Mouse (Mus musculus): Measurements from ENCODE around the gene Sufu.

The Sufu gene

DNA sequence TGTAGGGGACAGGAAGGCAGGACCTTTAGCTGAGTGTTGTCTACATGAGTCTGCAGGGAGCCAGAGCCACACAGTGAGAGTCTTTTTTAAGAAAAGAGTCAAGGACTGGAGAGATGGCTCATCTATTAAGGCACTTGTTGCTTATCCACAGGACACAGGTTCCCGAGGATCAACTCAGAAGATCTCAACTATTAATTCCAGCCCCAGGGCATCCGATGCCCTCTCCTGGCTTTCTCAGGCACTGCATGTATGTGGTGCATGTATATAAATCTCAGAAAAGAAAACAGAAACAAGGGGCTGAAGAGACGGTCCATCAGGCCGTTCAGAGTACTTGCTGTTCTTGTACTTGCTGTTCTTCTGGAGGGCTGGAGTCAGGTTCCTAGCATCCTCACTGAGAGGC, 4.7 kb upstream of the Sufu start:
- in situ Hi-C loops (cut with MboI, MseI), result no loop called here

DNA sequence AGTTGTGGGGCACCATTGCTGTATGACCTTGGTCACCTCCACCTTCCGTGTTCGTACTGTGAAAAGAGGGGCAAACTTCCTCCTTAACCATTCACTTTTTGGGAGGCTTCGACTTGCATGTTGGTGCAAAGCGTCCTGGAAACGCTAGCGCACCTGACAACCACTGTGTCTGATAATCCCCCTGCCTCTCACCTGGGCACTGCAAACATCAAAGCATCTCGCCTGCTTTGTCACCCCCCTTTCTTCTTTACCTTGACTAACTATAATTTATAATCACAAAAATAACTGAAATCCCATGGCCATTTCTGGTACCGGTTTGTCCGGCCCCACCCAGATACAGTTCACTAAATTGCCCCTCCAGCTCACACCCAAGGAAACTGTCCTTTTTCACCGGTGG, 2.0 kb upstream of the Sufu start:
- in situ Hi-C loops (cut with MboI, MseI), result no loop called here

DNA sequence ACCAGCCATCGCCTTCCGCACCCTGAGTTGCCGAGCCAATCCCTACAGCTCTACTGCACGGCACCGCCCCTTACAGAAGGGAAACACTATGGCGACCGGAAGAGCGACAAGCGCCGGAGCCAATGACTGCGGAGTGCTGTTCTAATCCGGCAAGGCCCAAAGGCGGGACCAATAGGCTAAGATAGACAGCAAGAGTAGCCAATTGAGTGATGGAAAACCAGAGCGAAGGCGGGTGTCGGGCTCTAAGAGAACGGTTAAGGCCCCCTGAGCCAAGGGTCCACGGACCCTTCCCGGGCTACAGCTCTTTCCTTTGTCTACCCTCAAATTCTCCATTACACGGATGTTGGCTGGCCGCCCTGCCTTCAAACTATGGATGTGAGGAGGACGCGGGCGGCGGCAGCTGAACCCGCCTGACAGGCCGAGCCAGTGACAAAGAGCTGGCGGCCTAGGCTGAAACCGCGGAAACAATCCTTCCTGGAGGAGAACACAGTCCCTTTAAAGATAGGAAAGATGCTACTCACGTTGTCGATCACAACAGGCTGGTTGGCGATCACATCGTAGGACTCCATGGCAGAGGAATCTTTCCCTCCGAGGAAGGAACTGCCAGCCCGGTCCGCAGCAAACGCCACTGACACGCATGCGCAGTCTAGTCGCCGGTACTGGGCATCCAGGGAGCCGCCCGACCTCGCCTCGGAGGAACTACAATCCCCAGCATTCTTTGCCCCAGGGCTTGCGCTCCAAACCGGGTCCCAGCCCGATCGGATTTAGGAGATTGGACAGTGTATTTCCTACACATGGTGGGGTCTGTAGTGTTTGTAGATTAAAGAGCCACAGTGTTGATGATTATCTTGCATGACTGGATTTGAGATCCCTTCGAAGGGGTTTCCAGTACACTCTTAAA, 1.3 kb upstream of the Sufu start, which contains the start of gene Actr1a:
TSS of gene Actr1a (minus strand) at position 640 of the 901 bp plus-strand sequence.
- in situ Hi-C loops (cut with MboI, MseI), result no loop called here

DNA sequence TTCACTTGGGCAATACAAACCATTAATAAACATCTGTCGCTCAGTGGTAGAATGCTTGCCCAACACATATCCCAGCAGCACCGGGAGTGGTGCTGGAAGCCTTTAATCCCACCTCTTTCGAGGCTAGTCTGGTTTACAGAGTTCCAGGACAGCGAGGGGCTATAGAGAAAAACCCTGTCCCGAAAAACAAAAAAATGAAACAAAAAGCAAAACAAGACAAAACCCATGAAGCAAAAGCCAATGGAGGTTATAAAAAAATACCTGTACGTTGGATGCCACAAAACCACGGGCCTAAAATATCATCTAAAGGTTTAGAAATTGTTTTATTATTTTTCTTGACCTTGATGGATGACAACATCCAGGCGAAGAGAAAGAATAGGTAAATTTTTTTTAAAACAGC, 587 bp upstream of the Sufu start:
- in situ Hi-C loops (cut with MboI, MseI), result no loop called here

DNA sequence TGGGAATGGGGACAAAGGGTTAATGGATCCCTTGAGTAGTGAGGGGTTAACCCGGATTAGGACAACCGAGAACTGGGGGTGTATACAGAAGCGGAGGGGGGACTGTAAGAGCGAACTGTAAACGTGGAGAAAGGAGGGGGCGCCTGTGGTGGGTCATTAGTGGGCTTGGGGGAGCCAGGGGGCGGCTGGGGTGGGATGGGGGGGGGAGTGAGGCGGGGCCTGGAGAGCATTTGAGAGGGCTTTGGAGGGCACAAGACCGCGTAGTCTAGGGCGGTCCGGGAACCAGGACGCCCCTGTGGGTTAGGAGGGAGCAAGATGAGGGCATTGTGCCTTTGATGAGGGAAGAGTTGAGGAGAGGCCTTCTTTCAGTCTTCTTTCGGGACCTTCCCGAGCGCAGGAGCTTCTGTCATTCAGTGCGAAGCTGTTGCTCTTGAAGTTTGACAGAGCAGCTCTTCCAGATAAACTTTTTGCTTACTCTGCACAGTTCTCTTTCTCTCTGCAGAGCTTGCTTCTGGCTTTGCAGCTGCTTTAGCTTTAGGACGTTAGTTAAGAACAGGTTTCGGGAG, 823 bp downstream of the Sufu start:
- in situ Hi-C loops (cut with MboI, MseI), result no loop called here

DNA sequence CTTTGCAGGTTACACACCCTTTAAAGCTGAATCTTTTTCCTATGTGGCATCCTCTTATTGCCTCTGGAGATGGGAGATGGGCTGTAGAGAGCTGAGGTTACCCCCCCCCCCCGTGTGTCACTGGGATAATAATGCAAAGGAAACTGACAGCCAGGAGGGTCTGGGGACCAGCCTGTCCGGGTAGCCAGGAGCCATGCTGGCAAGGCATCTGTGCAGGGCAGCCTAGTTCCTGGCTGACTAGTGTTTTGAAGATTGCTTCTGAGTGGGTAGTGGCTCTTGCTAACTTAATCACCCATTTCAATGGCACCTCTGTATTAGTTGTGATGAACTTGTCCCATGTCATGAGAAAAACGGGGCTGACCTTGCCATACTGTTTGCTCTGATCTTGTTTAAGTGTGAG, 1.7 kb downstream of the Sufu start:
- in situ Hi-C loops (cut with MboI, MseI), result no loop called here

DNA sequence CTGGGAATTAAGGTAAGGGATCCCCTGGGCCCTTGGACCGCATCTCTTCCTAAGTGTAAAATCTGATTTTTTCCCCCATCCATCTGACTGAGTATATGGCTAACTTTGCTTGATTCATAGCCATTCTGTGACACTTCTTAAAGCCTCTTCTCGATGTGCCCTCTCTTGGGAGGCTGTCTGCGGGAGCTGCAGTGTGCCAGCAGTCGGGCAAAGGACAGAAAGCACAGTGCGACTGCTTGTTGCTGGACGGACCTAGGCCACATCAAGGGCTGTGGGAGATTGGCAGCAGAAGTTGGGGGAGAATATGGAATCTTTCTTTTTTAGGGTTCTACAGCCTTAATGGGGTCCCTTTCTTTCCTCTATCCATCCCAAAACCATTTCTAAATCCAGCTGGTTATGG, 2.7 kb downstream of the Sufu start:
- in situ Hi-C loops (cut with MboI, MseI), result no loop called here

DNA sequence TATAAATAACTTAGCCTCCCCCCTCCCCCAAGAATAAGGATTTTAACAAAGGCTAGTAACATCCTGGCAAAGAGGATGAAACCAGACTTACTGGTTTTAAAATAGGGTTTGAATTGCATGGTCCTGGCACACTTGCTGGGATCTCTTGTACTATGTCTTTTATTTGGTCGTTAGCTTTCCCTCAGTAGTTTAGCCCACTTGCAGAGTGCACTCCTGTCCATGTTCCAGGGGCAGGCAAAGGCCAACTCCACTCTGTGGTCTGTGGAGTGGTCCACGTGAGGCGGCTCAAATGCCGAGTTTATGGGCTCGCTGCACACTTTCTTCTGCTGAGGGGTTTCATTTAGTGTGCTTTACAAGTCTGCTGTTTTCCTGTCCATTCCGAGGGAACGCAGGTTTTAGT, 3.2 kb downstream of the Sufu start:
- in situ Hi-C loops (cut with MboI, MseI), result loop anchor here (5.0 kb wide), 1 partner anchor 47 kb away; no protein-coding TSS in a partner anchor

DNA sequence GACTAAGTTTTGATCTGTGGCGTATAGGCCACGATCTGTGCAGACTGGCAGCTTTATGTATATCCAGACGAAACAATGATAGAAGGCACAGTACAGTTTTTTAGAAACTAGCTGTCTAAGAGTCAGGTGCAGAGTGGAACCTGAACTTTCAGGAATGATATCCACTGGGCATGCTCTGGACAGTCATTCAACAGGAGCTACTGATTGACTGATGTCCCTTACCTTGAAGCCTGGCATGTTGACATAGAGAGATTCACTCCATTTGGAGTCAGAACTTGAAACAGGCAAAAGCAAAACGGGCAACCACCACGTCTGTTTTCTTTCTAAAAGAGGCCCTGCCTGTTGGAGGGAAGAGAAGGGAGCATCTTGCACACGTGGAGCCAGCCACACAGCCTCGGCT, 3.9 kb downstream of the Sufu start:
- in situ Hi-C loops (cut with MboI, MseI), result loop anchor here (5.0 kb wide), 1 partner anchor 47 kb away; no protein-coding TSS in a partner anchor

DNA sequence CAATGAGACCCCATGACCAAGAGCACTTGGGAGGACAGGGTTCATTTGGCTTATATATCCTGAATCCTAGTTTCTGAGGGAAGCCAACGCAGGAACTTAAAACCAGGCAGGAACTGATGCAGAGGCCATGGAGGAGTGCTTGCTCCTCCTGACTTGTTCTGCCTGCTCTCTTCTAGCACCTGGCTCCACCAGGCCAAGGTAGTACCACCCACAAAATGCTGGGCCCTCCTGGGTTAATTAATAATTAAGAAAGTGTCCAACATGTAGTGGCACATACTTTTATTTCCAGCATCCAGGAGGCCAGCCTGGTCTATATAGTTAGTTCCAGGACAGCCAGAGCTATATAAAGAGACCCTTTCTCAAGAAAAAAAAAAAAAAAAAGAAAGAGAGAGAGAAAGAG, 7.3 kb downstream of the Sufu start:
- in situ Hi-C loops (cut with MboI, MseI), result loop anchor here (5.0 kb wide), 1 partner anchor 43 kb away; no protein-coding TSS in a partner anchor

DNA sequence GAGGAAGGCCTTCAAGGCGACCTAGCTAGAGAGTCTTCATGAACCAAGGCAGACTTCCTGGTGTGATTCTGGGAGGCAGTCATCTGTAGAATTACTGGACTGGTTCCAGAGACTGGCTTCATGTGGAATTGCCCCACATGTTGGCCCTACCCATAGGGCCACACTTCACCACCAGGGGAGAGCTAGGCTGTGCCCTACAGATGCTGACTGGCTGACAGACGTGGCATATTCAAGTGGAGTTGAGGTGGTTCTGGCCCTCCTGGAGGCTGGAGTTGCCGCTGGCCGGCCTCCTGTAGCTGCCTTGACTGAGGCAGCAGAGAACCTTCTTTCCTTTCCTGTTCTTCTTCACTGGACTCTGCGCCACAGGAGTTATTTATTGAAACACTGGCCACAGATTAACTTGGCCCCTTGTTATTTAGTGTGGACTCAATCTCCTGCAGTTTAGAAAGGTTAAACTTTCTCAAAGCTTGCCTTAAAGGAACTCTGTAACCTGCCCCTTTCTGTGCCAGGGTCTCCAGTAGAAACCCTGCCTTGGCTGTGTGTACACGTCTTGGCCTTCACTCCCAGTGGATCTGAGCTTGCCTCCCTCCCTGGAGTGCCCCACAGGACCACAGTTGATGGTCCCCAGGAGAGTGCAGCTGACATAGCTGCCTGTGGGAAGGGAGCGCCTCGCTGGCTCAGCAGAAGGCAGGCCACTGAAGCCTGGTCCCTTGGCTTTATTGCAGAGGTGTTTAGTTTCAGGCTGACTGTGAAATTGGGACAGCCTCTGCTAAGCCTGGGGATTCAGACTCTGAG, 10.1 kb downstream of the Sufu start:
- in situ Hi-C loops (cut with MboI, MseI), result no loop called here

DNA sequence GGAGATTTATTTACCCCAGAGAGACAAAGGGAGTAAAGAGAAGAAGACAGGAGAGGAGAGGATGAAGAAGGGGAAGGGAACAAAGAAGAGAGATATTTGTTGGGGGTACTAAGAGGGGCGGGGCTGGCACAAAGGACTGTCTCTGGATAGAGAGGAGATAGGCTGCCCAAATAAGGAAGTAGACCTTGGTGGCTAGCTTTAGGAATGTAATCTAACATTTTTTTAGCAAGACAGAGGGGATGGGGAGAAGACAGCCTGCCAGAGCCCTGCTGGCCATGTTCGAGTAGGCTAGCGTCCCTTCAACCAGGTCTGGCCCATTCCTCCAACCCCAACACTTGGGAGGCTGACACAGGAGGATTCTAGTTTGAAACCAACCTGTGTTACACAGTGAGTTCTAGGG, 12.8 kb downstream of the Sufu start:
- in situ Hi-C loops (cut with MboI, MseI), result no loop called here

DNA sequence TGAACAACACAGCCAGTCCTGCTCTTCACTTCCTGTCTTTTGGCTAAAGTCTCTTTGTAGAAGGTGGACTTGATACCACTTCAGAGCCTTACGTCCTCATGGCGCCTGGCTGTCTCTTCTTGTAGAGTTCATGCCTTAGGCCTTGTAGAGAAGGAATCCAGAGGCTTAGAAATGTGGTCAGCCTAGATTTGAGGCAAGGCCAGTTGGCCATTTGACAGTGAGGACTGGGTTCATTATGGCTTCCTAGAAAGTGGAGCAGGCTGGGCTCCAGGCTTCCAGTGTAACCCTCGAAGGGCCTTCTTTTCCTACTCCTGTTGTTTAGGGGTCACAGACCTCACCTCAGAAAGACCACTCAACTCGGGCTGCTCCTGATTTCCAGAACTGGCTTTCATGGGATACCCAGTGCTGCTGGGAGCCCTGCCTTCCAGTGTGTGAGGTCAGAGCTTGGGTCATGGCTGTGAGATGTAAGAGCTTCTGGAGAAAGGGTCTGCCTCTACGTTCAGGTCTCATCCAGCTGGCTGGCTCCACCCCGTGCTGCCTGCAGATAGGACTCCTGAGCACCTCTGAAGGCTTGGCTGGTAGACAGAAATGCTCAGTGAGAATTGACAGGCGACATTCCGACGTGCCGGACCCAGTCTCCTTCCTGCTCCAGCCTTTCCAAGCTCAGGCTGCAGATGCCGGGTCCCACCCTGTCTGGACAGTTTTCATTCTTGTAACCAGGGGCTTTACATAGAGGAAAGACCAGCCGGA, 15.5 kb downstream of the Sufu start:
- in situ Hi-C loops (cut with MboI, MseI), result no loop called here

DNA sequence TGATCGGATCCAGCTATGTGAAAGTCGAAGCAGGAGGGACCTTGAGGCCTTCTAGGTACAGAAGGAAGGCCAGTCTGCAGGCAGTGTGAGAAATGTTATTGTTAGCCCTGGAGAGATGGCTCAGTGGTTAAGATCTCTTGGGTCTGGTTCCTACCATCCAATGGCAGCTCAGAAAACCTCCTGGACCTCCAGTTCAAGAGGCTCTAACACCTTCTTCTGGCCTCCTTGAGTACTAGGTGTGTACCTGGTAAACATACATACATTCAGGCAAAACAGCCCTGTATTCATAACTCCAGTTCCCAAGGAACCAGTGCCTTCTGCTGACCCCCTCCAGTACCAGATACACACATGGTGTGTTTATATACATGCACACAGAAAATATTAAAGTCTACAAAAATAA, 17.3 kb downstream of the Sufu start:
- in situ Hi-C loops (cut with MboI, MseI), result no loop called here

DNA sequence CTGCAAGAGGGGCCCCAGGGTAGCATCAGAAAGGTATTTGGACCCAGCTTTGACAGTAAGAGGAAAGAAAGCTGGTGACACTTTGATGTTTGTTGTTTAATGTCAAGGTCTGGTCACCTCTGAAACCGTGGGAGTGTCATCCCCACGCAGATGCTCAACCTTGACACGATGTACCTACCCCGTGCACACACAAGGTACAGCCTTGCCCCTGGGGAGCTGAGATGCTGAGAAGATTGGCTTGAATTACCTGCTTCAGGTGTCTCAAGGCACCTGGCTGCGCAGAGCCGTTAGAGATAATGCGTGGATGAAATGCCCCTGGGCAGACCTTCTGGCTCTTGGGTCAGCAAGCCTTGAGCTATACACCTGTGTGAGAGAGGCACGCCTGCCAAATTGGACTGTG, 17.8 kb downstream of the Sufu start:
- in situ Hi-C loops (cut with MboI, MseI), result no loop called here

DNA sequence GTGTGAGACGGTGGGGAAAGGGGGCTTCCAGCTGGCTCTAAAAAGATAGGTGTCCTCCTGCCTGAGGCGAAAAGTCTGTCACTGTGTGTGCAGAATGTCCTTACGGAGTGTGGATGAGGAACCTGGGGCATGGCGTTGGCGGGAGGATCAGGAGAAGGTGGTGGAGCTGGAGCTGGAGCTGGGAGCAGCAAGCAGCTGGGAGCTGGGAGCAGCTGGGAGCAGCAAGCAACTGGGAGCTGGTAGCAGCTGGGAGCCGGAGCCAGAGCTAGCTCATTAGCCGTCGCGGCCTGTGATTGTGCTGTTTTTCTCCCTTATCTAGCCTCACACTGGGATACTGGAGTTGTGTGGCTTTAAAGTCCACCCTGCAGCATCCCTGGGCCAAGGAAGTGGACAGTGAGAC, 19.6 kb downstream of the Sufu start:
- in situ Hi-C loops (cut with MboI, MseI), result no loop called here

DNA sequence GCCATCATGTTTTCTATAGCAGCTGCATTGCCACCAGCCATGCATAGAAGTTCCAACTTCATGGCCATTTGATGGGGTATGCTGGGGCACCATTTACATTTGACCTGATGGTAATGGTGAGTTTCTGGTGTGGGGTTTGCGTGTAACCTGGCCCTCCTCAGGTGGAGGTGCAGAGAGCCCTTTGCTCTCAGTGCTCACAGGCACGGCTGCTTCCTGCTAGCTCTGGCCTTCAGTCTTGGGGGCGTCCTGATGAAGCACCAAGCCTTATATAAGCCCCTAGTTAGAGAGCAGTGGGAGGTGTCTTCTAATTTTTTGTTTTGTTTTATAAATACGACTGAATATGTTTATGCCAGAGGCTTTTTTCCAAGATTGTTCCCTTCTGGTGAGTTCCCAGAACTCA, 21.4 kb downstream of the Sufu start:
- in situ Hi-C loops (cut with MboI, MseI), result no loop called here

DNA sequence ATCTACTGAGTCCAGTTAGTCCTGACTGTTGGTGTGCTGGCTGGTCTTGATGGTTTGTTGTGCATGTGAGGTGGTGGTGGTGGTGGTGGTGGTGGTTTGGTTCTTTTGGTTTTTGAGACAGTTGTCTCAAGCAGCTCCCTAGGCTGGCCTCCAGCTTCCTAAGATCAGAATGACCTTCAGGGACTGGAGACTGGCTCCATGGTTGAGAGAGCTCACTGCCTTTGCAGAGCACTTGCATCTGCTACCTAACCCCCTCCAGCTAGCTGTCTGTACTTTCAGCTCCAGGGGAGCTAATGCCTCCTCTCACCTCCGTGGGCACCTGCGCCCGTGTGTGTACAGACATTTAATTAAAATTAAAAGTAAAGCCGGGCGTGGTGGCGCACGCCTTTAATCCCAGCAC, 23.7 kb downstream of the Sufu start:
- in situ Hi-C loops (cut with MboI, MseI), result no loop called here

DNA sequence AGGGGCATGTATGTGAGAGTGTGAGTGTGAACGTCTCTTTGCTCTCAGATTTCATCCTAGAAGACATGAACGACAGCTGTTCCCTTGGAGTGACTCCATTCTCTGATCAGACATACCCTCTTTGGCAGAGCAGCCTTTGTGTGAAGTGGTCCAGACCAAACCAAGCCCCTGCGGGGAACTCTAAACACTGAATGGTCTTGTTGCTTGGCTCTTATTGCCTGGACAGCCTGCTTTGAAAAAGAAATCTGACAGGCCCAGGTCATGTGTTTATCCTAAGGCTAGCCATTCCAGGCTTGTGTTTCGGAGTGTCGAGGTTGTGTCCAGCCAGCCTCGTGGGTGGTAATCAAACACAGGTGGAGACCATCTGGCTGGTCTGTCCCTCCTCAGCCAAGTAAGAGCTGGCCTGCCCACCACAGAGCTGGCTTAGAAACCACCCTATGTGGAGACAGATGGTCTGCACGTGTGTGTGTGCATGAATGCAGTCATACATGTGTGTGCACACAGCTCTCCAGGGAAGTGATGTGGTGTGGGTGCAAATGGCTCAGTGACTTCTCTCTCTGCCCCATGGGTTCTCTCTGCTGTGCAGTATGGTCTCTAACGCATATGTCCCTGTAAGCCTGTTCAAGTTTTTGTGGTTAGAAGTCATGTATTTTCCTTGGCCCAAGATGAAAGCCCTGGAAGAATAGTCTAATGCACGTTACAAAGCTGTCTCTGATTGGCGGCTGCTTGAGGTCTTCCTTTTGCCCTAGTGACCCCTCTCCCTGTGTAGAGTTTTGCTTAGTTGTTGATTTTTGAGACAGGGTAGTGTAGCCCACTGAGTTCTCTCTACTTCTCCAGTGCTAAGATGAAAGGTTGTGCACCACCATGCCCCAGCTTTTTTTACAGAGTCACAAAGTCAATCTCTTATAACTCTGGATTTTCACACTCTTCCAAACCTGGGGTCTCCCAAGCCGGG, 26.0 kb downstream of the Sufu start:
- in situ Hi-C loops (cut with MboI, MseI), result no loop called here

DNA sequence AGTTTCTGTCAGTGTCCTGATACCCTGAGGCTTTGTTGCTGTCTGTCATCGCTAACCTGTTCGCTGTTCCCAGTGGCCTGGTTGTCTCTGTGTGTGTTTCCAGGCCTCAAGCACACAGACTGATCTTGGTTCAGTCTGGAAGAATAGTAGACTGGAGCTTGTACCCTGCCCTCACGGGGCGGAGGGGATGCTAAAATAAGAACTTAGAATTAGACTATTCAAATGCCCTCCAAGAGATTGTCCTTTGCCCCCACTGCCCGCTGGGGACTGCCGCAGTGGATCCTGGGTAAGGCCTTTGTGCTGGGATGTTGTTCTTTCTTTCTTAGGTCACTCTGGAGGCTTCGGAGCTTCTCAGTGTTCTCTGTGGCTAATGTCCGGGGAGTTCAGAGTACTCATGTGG, 28.6 kb downstream of the Sufu start:
- in situ Hi-C loops (cut with MboI, MseI), result no loop called here

DNA sequence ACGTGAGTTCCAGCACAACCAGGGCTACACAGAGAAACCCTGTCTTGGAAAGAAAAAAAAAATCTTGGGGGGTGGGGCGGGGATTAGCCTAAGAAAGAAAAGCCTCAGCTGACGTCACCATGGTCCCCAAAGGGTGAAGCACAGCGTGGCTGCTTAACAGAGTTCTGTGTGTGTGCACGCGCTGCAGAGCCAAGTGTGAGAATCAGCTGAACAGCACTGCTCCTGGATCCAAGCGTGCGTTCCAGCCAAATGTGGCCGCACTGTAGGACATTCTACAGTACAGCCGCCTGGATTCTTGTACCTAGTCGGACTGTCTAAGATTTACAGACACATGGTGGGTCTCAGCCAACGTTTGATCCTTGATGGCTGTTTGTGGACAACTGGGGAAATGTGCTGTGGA, 29.8 kb downstream of the Sufu start:
- in situ Hi-C loops (cut with MboI, MseI), result no loop called here

Measured in T-helper 1 cell (primary cell).